Mouse (Mus musculus): ENCODE measurements at regions not wholly inside any gene's neighbourhood (a gene's known extent, or its start where the extent isn't known, plus 50 kb on each side); places are given as distances from the start of the nearest gene placed in this dataset.

DNA sequence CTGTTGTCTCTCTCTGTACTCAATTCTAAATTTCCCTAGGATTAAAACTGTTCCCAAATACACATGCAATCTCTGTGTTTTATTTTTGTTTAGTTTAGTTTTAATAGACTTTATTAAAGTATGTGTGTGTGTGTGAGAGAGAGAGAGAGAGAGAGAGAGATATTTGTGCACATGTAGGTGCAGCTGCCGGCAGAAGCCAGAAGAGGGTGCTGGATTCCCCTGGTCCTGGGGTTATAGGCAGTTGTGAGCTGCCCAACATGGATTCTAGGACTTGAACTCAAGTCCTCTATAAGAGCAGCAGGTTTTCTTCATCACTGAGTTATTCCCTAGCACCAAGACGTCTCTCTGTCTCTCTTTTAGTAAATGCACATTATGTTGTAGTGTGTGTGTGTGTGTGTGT is 64.7 kb upstream of the Slc22a12 start:
- TF ChIP-seq CTCF (IDR thresholded peaks at IDR 0.05; ENCODE audit: low read depth) (peak; percentile 20; the same call in 1 of the 2 replicates), EP300 (IDR thresholded peaks at IDR 0.05; ENCODE audit: low read depth) (no peak)

Data from liver, postnatal 0 days (tissue).